Comparison of ENCODE assay signal across 12 mouse cellular contexts in the genomic region with DNA sequence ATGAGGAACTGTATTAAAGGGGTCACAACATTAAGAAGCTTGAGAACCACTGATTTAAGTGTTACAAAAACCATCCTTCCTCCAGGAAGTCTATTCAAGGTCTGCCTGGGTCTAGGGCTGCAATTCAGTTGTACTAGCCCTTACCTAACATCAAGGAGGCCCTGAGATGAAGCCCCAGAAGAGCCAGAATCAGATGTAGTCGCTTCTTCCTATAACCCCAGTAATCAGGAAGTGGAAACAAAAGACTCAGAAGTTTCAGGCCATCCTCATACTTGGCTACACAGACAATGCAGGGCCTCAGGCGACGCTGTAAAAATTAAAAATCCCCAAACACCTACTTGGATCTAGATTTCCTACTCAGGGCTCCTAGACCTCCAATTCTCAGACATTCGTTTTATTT.
"Had no signal": no experiment of that assay in that cellular context is flagged by ENCODE, and none has a peak within 500 bp of the region (broad histone marks: within the 10 kb centered on the region; RNA-seq: fewer than 3 reads in every experiment).

No protein-coding gene starts in this region.

- H3K9me3 ChIP-seq: kidney, embryonic 15.5 days; limb, embryonic 10.5 days; lung, embryonic 15.5 days; megakaryocyte, embryonic 14.5 days; midbrain, embryonic 15.5 days had no signal

- H3K27ac ChIP-seq: kidney, embryonic 15.5 days; left cerebral cortex, adult 2 months; limb, embryonic 10.5 days; lung, embryonic 15.5 days; midbrain, embryonic 15.5 days had no signal

- H3K4me3 ChIP-seq: kidney, embryonic 15.5 days; left cerebral cortex, adult 2 months; limb, embryonic 10.5 days; lung, embryonic 15.5 days; megakaryocyte, embryonic 14.5 days; midbrain, embryonic 15.5 days had no signal

- H3K4me2 ChIP-seq: kidney, embryonic 15.5 days; liver, embryonic 11.5 days; lung, embryonic 15.5 days; midbrain, embryonic 11.5 days; midbrain, embryonic 15.5 days had no signal

- H3K9ac ChIP-seq: kidney, embryonic 15.5 days; lung, embryonic 15.5 days; midbrain, embryonic 15.5 days had no signal

- DNase-seq: kidney, adult 2 months; kidney, postnatal 14 days; right cerebral cortex, adult 18-20 months; thymus, postnatal 14 days had no signal

- H3K27me3 ChIP-seq: kidney, embryonic 15.5 days; lung, embryonic 15.5 days; megakaryocyte, embryonic 14.5 days; midbrain, embryonic 15.5 days had no signal

- H3K36me3 ChIP-seq: kidney, embryonic 15.5 days; limb, embryonic 10.5 days; lung, embryonic 15.5 days; midbrain, embryonic 15.5 days had no signal

- H3K4me1 ChIP-seq: kidney, embryonic 15.5 days; lung, embryonic 15.5 days had no signal
